Mouse (Mus musculus) adrenal gland, postnatal 36 days (tissue): ENCODE data around the gene Glod5. TPM values are rescaled to one million over a fixed set of nuclear protein-coding genes. Genes with fewer than 3 reads are reported as not detected.

Experiments
- DNase-seq, 2 experiments: peaks; one replicate each; pipeline ENCODE4 v3.0.0; 2021; ENCODE audit warnings: mixed read lengths in 1 of 2
- total RNA-seq, 2 experiments: library from RNA; stranded (reverse); gene quantifications; 2 replicates each; pipeline ENCODE4 v1.2.3; 2021

Glod5 gene
- total RNA-seq, 2 experiments from 2014 or later = not detected

DNA sequence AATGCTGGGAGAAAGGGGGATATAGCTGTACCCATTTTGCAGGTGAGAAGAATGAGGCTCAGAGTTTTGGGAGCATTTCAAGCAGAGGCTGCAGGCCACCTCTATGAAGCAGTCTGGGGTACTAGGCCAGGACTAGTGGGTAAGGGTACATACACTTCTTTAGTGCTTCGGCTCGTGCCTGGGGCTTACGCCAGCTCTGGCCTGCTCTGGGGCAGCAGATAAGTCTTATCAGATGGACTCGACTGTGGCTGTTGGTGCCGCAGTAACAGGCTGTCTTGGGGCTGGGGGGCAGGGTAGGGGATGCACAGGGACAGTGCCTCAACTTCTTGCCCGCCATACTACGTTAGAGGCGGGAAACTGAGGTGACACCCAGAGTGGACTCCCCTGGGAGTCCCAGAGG lies 50.1 kb downstream of the Glod5 start:
- no peak for DNase-seq

DNA sequence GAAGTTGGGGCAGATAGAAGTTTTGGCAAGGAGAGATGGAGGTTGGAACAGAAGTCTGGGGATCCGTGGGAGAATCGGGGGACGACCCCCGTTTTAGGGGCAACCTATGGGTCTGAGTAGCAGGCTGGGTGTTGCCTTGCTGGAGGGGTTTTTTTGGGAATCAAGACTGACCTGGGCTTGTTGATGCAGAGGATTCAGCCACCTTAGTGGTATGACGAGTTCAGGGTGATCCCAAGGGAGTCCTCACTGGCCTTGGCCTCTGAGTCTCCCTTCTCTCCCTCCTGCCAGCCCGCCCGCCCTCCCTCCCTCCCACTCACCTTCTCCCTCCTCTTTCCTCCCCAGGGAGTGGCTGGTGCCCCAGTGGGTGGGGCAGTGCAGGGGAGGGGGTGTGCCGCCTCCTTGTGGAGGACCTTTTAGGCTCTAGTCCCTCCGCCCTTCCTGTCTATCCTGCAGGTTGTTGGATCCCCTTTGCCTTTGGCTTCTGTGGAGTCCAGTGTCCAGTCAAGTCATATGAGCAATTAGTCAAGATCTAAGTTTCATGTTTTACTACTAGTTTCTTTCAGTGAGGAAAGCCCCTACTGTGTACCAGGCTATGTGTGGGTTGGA lies 50.6 kb downstream of the Glod5 start:
- DNase-seq = no peak

DNA sequence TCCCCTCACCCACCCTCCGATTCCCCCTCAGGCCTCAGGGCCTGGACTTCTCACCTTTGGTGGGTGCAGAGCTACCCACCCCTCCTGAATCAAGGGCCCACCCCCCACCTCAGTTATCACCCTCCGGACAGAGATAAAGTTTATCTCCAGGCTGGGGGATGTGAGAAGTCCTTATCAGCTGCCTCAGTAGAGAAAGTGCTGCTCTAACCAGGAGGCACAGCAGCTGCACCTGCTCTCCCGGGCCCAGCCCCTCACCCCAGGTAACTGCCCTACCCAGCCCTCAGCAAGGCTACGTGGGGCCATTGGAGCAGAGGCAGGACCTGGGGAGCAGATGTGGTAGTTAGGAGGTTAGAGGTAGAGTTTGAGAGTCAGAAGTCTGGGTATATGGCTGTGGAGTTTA lies 52.1 kb downstream of the Glod5 start:
- no peak for DNase-seq

DNA sequence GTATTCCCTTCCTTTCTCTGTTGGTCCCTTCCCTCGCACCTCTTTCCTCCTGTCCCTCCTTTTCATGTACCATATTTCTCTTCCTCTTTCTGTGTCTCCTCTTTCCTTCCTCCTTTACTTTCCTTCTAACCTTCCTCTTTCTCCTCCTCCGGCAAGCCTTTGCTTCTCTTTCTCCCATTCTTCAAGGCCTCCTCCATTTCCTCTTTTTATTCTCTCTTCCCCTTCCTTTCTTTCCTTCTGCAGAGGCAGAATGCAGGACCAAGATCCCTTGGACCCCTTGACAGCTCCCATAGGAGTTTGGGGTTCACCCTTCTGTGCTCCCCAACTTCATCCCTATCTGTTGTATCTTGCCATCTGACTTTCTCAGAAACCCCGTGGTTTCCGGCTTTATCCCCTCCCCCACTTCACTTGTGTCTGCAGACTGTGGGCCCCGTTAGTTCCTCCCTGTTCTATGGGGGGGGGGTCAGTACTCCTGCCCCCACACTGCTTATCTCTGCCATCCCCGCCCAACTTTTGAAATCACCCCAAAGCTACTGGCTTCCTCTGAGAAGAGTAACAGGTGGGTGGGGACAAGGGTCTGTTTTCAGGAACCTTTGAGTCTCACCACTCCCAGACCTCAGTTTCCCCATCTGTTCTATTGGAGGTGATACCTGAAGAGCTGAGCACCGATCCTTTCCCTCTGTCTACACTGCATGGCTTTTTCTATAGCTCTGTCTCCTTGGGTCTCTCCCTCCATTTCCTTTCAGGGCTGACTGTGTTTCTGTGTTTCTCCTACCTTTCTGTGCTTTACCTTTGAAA lies 54.3 kb downstream of the Glod5 start:
- no peak for DNase-seq

DNA sequence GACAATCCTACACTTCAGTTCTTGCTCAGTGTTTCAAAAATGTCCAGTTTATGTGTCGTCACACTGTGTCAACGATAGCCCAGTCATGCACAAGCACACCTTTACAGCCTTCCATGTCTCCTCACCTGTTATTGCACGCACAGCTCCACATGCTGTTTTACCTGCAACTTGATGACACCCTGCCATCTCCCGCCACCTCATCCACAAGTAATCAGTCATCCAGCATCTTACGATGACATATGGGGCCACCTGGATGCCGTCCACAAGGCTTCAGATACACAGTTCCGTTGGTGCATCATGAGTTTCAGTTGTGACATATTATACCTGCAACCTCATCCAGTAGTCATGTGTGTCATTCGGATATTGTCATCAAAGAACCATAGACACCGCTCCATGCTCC lies 59.4 kb downstream of the Glod5 start:
- no peak for DNase-seq

Other genes starting within 250 kb of the Glod5 start
- 10 to 100 TPM; 41.0 to 50.8 TPM for gene Gripap1, start 228.7 kb downstream of the Glod5 start, total RNA-seq
- gene Kcnd1, start 196.2 kb downstream of the Glod5 start, total RNA-seq = under 1 TPM; 0.49 to 0.89 TPM
- gene Otud5, start 177.1 kb downstream of the Glod5 start, total RNA-seq = 10 to 100 TPM; 59.0 to 63.3 TPM
- 1 to 10 TPM; 8.5 to 9.0 TPM for gene Pim2, start 140.2 kb downstream of the Glod5 start, total RNA-seq
- 10 to 100 TPM; 38.6 to 43.9 TPM for gene Slc35a2, start 134.5 kb downstream of the Glod5 start, total RNA-seq
- gene Pqbp1, start 119.2 kb downstream of the Glod5 start, total RNA-seq = 100 to 1,000 TPM; 120 to 121 TPM
- 100 to 1,000 TPM; 113 to 126 TPM for gene Timm17b, start 119.1 kb downstream of the Glod5 start, total RNA-seq
- not detected for gene Gm10491, start 110.7 kb downstream of the Glod5 start, total RNA-seq
- gene Gm10490, start 109.0 kb downstream of the Glod5 start, total RNA-seq = not detected
- 10 to 100 TPM; 28.0 to 39.7 TPM for gene Pcsk1n, start 98.7 kb downstream of the Glod5 start, total RNA-seq
- gene Eras, start 89.9 kb downstream of the Glod5 start, total RNA-seq = not detected
- 10 to 100 TPM; 16.5 to 17.3 TPM for gene Hdac6, start 70.6 kb downstream of the Glod5 start, total RNA-seq
- under 1 TPM in 1 of 2 experiments, not detected in 1; 0.26 TPM for gene Gata1, start 40.4 kb downstream of the Glod5 start, total RNA-seq
- gene Suv39h1, start 56.3 kb upstream of the Glod5 start, total RNA-seq = 10 to 100 TPM; 11.0 to 15.1 TPM
- gene Was, start 72.0 kb upstream of the Glod5 start, total RNA-seq = 1 to 10 TPM; 1.7 to 2.3 TPM
- gene Wdr13, start 114.4 kb upstream of the Glod5 start, total RNA-seq = 10 to 100 TPM; 63.2 to 64.0 TPM
- 100 to 1,000 TPM in 1 of 2 experiments, 10 to 100 TPM in 1; 97.4 to 129 TPM for gene Rbm3, start 127.4 kb upstream of the Glod5 start, total RNA-seq
- gene Tbc1d25, start 157.7 kb upstream of the Glod5 start, total RNA-seq = 1 to 10 TPM; 7.7 to 8.0 TPM
- 10 to 100 TPM; 57.2 to 94.7 TPM for gene Ebp, start 175.0 kb upstream of the Glod5 start, total RNA-seq
- 1 to 10 TPM; 6.8 to 7.9 TPM for gene Porcn, start 188.0 kb upstream of the Glod5 start, total RNA-seq
- gene Ftsj1, start 233.9 kb upstream of the Glod5 start, total RNA-seq = 10 to 100 TPM; 20.6 to 28.8 TPM